Mouse (Mus musculus): ENCODE measurements around the gene Olfr395. TPM values are rescaled to one million over a fixed set of nuclear protein-coding genes. Genes with fewer than 3 reads are reported as not detected.

Olfr395 gene
- polyA plus RNA-seq (2017; shearing (Covaris generic)), result not detected

DNA sequence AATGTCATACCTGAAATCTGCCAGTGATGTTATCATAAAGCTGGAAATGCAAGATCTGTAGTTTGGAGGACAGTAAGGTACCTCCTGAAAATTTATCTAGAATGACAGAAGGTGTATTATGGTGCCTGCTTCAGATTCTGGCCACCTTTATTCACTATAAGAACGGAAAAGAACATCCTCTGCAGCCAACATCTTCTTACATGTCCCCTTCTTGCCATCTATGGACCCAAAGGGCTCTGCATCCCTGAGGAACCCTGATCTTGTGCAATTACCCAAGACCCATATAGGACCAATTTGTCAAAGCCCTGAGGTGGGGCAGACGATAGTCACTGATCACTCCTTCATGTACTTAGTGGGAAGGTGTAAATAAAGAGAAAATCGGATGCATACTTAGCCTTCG lies at the start of gene Olfr395:
TSS of gene Olfr395 (minus strand) at position 101 of the 400 bp plus-strand sequence.

DNA sequence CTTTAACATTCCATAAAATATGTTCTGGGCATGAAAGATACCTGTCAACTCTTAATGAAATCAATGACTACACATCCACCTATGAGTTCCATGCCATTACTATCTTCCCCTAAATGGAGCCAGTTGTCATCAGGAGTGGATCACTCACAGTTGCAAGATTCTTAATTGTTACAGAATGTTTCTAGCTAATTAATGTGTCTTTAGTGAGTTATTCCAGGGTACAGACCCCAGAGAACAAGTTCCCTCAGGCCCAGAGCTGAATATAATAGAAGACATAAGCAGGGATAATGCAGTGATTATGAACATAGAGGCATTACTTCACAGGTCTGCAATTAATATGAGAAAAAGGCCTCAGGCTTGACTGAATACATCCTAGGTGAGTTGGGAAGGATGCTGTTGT lies 27.3 kb upstream of the Olfr395 start, which contains the start of gene Olfr23:
TSS of gene Olfr23 (plus strand) at position 301 of the 400 bp plus-strand sequence.

DNA sequence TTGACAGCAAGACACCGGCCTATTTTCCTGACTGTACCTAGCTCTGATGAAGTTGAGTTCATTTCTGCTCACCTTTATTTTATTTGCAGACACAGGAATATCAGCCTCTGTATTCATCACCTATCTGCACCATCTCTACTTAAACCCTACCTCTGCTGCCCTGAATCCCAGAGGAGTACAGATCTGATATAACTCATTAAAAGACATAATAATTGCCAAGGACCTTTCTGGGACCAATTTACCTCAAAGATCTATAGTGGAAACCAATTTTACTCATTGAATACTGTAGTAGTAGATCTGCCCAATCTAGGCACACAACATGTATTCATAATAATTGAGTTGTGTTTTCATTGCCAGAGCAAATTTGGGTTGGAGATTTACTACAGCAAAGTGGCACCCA lies 18.4 kb downstream of the Olfr395 start, which contains the start of gene Olfr394:
TSS of gene Olfr394 (minus strand) at position 101 of the 400 bp plus-strand sequence.

Other genes starting within 250 kb of the Olfr395 start
- not detected for gene Zfp735, start 220.5 kb downstream of the Olfr395 start, polyA plus RNA-seq (2017; shearing (Covaris generic))
- under 1 TPM in 1 of 2 experiments, not detected in 1; 0.18 TPM for gene Olfr389, start 128.6 kb downstream of the Olfr395 start, polyA plus RNA-seq (2017; shearing (Covaris generic))
- under 1 TPM; 0.14 to 0.53 TPM for gene Olfr390, start 126.3 kb downstream of the Olfr395 start, polyA plus RNA-seq (2017; shearing (Covaris generic))
- under 1 TPM in 1 of 2 experiments, not detected in 1; 0.27 TPM for gene Olfr391-ps, start 106.2 kb downstream of the Olfr395 start, polyA plus RNA-seq (2017; shearing (Covaris generic))
- under 1 TPM in 1 of 2 experiments, not detected in 1; 0.08 TPM for gene Olfr392, start 92.2 kb downstream of the Olfr395 start, polyA plus RNA-seq (2017; shearing (Covaris generic))
- under 1 TPM; 0.11 to 0.22 TPM for gene Olfr393, start 57.8 kb downstream of the Olfr395 start, polyA plus RNA-seq (2017; shearing (Covaris generic))
- gene Olfr394, start 18.5 kb downstream of the Olfr395 start, polyA plus RNA-seq (2017; shearing (Covaris generic)), result not detected
- 1 to 10 TPM in 1 of 2 experiments, under 1 TPM in 1; 0.96 to 1.5 TPM for gene Olfr23, start 27.4 kb upstream of the Olfr395 start, polyA plus RNA-seq (2017; shearing (Covaris generic))
- not detected for gene Olfr397, start 51.5 kb upstream of the Olfr395 start, polyA plus RNA-seq (2017; shearing (Covaris generic))
- under 1 TPM; 0.28 to 0.37 TPM for gene Olfr398, start 81.1 kb upstream of the Olfr395 start, polyA plus RNA-seq (2017; shearing (Covaris generic))
- gene Olfr139, start 147.3 kb upstream of the Olfr395 start, polyA plus RNA-seq (2017; shearing (Covaris generic)), result not detected
- gene Olfr399, start 147.3 kb upstream of the Olfr395 start, polyA plus RNA-seq (2017; shearing (Covaris generic)), result not detected
- gene Zfp616, start 160.7 kb upstream of the Olfr395 start, polyA plus RNA-seq (2017; shearing (Covaris generic)), result under 1 TPM in 1 of 2 experiments, not detected in 1; 0.21 TPM
- gene Olfr401, start 204.4 kb upstream of the Olfr395 start, polyA plus RNA-seq (2017; shearing (Covaris generic)), result not detected
- not detected for gene Olfr402, start 244.2 kb upstream of the Olfr395 start, polyA plus RNA-seq (2017; shearing (Covaris generic))